Mouse (Mus musculus) cerebellum, adult 2 months (tissue): Measurements from ENCODE around the gene Melk.

Source experiments
- CTCF ChIP-seq: fragments of 200-500 bp; IDR thresholded peaks from 2 replicates; pipeline ENCODE4 v1.5.1; 2011; ENCODE audit warnings: low read depth, mild to moderate bottlenecking, control low read depth, low read length, moderate library complexity, borderline replicate concordance; ENCODE audit not compliant: insufficient read depth
- POLR2A ChIP-seq: fragments of 200-500 bp; IDR thresholded peaks from 2 replicates; pipeline ENCODE4 v1.6.1; 2011; ENCODE audit warnings: low read length, control low read depth, borderline replicate concordance; ENCODE audit not compliant: insufficient read depth

- TF ChIP-seq POLR2A (no peak), CTCF (no peak)
Measured at GRCm38 (mm10) chr4:44300781-44301750, at the start of gene Melk.
